23 mouse cellular contexts compared by ENCODE assay signal in the genomic region with DNA sequence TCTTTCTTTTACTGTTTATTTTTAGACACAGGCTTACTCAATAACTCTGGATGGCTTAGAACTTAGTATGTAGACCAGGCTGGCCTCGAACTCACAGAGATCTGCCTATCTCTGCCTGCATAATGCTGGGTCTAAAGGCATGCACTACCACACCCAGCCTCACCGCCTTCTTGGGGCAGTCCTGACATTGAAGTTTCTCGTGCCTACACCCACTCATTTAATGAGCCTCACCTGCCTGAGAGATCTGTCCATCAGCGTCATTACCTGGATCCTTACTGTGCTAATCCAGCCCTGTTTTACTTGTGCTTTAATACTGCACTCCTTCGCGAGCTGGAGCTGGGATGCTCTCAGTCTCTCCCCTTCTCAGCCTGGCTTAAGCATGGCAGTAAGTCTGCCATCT. TPM values are rescaled to one million over a fixed set of nuclear protein-coding genes. Genes with fewer than 3 reads are reported as not detected.
DNase-seq lines count a peak whose midpoint lies in the region; ATAC-seq and TF ChIP-seq lines count a peak whose summit lies in the region.
"Had no signal": no experiment of that assay in that cellular context is flagged by ENCODE, and none has a peak within 500 bp of the region (broad histone marks: within the 10 kb centered on the region; RNA-seq: fewer than 3 reads in every experiment).

No protein-coding gene starts in this region.

- H3K27ac ChIP-seq in intestine, embryonic 14.5 days (ENCODE audit: low read depth), result no peak overlapping the region
- no peak overlapping the region for H3K27ac ChIP-seq in intestine, embryonic 16.5 days (ENCODE audit: low read length)
- peak overlapping the region; percentile 41 for H3K27ac ChIP-seq in liver, embryonic 11.5 days (ENCODE audit: low read depth, low read length)
- H3K27ac ChIP-seq in liver, embryonic 15.5 days (replicated peaks), result peak overlapping the region; percentile 99
- H3K27ac ChIP-seq in forebrain, postnatal 0 days (ENCODE audit: low read depth, low read length), result no peak overlapping the region
- H3K27ac ChIP-seq: embryonic facial prominence, embryonic 15.5 days; forebrain, embryonic 12.5 days; heart, adult 2 months; heart, embryonic 15.5 days; hindbrain, embryonic 14.5 days had no signal

- no peak overlapping the region for H3K9ac ChIP-seq in intestine, embryonic 14.5 days (ENCODE audit: low read length)
- H3K9ac ChIP-seq in intestine, embryonic 16.5 days (ENCODE audit: low read depth, low read length), result no peak overlapping the region
- H3K9ac ChIP-seq in liver, embryonic 11.5 days (ENCODE audit: low read depth, low read length), result no peak overlapping the region
- H3K9ac ChIP-seq in liver, embryonic 15.5 days, result no peak overlapping the region
- H3K9ac ChIP-seq in forebrain, postnatal 0 days, result no peak overlapping the region
- H3K9ac ChIP-seq: embryonic facial prominence, embryonic 15.5 days; forebrain, embryonic 12.5 days; heart, embryonic 15.5 days; hindbrain, embryonic 14.5 days had no signal

- H3K4me3 ChIP-seq in intestine, embryonic 14.5 days (ENCODE audit: low read depth, low read length), result no peak overlapping the region
- no peak overlapping the region for H3K4me3 ChIP-seq in intestine, embryonic 16.5 days (ENCODE audit: low read length)
- no peak overlapping the region for H3K4me3 ChIP-seq in liver, embryonic 11.5 days (ENCODE audit: low read depth, low read length)
- no peak overlapping the region for H3K4me3 ChIP-seq in liver, embryonic 15.5 days (replicated peaks)
- no peak overlapping the region for H3K4me3 ChIP-seq in forebrain, postnatal 0 days (ENCODE audit: low read depth, low read length)
- H3K4me3 ChIP-seq: embryonic facial prominence, embryonic 15.5 days; forebrain, embryonic 12.5 days; heart, adult 2 months; heart, embryonic 15.5 days had no signal

- no peak for TF ChIP-seq CTCF in forebrain, postnatal 0 days (IDR thresholded peaks at IDR 0.05; ENCODE audit: low read depth)

- no peaks in the 10 kb centered on the region for H3K36me3 ChIP-seq in intestine, embryonic 14.5 days (ENCODE audit: control insufficient read depth, insufficient read depth, low read length)
- no peaks in the 10 kb centered on the region for H3K36me3 ChIP-seq in intestine, embryonic 16.5 days (ENCODE audit: control insufficient read depth, insufficient read depth, low read length)
- no peaks in the 10 kb centered on the region for H3K36me3 ChIP-seq in liver, embryonic 11.5 days (ENCODE audit: control insufficient read depth, insufficient read depth, low read length)
- H3K36me3 ChIP-seq in liver, embryonic 15.5 days (replicated peaks), result no peaks in the 10 kb centered on the region
- no peaks in the 10 kb centered on the region for H3K36me3 ChIP-seq in forebrain, postnatal 0 days (ENCODE audit: insufficient read depth)
- H3K36me3 ChIP-seq: embryonic facial prominence, embryonic 15.5 days; forebrain, embryonic 12.5 days; G1E; heart, embryonic 15.5 days had no signal

- H3K4me1 ChIP-seq in intestine, embryonic 14.5 days (replicated peaks; ENCODE audit: control insufficient read depth, insufficient read depth, low read length), result 0 out of 2 replicates have a peak, but pooled peaks cover 2% of the 10 kb centered on the region
- peaks cover 4% of the 10 kb centered on the region for H3K4me1 ChIP-seq in intestine, embryonic 16.5 days (ENCODE audit: control insufficient read depth, insufficient read depth, low read length)
- H3K4me1 ChIP-seq in liver, embryonic 11.5 days (replicated peaks; ENCODE audit: control insufficient read depth, insufficient read depth, low read length), result peaks cover 38% of the 10 kb centered on the region
- H3K4me1 ChIP-seq in liver, embryonic 15.5 days (replicated peaks), result peaks cover 78% of the 10 kb centered on the region
- H3K4me1 ChIP-seq in forebrain, postnatal 0 days (ENCODE audit: insufficient read depth), result no peaks in the 10 kb centered on the region
- H3K4me1 ChIP-seq: embryonic facial prominence, embryonic 15.5 days; forebrain, embryonic 12.5 days; heart, embryonic 15.5 days had no signal

- WGBS in intestine, embryonic 14.5 days, result 67% methylated on average over 6 of the region's 6 CpGs
- WGBS in intestine, embryonic 16.5 days, result 68% methylated on average over 6 of the region's 6 CpGs
- WGBS in liver, embryonic 11.5 days, result 68% methylated on average over 6 of the region's 6 CpGs
- WGBS in liver, embryonic 15.5 days (ENCODE audit: insufficient replicate concordance), result 51% methylated on average over 6 of the region's 6 CpGs
- WGBS in forebrain, postnatal 0 days, result 80% methylated on average over 6 of the region's 6 CpGs

- no peaks in the 10 kb centered on the region for H3K9me3 ChIP-seq in intestine, embryonic 14.5 days (ENCODE audit: control insufficient read depth, low read length)
- H3K9me3 ChIP-seq in intestine, embryonic 16.5 days (ENCODE audit: control insufficient read depth, low read length), result no peaks in the 10 kb centered on the region
- H3K9me3 ChIP-seq in liver, embryonic 11.5 days (ENCODE audit: control insufficient read depth, low read length), result no peaks in the 10 kb centered on the region
- no peaks in the 10 kb centered on the region for H3K9me3 ChIP-seq in liver, embryonic 15.5 days (replicated peaks)
- no peaks in the 10 kb centered on the region for H3K9me3 ChIP-seq in forebrain, postnatal 0 days (ENCODE audit: low read length)
- H3K9me3 ChIP-seq: embryonic facial prominence, embryonic 15.5 days; forebrain, embryonic 12.5 days; heart, embryonic 15.5 days had no signal

- no peak overlapping the region for H3K4me2 ChIP-seq in intestine, embryonic 14.5 days (ENCODE audit: low read length)
- no peak overlapping the region for H3K4me2 ChIP-seq in intestine, embryonic 16.5 days (ENCODE audit: low read depth, low read length)
- no peak overlapping the region for H3K4me2 ChIP-seq in liver, embryonic 11.5 days
- no peak overlapping the region for H3K4me2 ChIP-seq in liver, embryonic 15.5 days
- H3K4me2 ChIP-seq in forebrain, postnatal 0 days (ENCODE audit: low read depth), result no peak overlapping the region
- H3K4me2 ChIP-seq: embryonic facial prominence, embryonic 15.5 days; forebrain, embryonic 12.5 days; heart, embryonic 11.5 days; heart, embryonic 15.5 days; hindbrain, embryonic 14.5 days had no signal

- 0 out of 2 replicates have a peak, but pooled peaks cover 4% of the 10 kb centered on the region for H3K27me3 ChIP-seq in intestine, embryonic 14.5 days (replicated peaks; ENCODE audit: control insufficient read depth, insufficient read depth, low read length)
- H3K27me3 ChIP-seq in intestine, embryonic 16.5 days (replicated peaks; ENCODE audit: control insufficient read depth, insufficient read depth, low read length), result no peaks in the 10 kb centered on the region
- no peaks in the 10 kb centered on the region for H3K27me3 ChIP-seq in liver, embryonic 11.5 days (replicated peaks; ENCODE audit: control insufficient read depth, insufficient read depth, low read length)
- H3K27me3 ChIP-seq in liver, embryonic 15.5 days, result no peaks in the 10 kb centered on the region
- H3K27me3 ChIP-seq in forebrain, postnatal 0 days (ENCODE audit: insufficient read depth, low read length), result no peaks in the 10 kb centered on the region; the same call in 1 of the 2 replicates
- H3K27me3 ChIP-seq: embryonic facial prominence, embryonic 15.5 days; heart, embryonic 15.5 days had no signal

- DNase-seq in intestine, embryonic 14.5 days (ENCODE audit: low spot score), result no peak
- no peak for DNase-seq in liver, embryonic 11.5 days (ENCODE audit: low spot score)
- no peak for DNase-seq in forebrain, postnatal 0 days
- DNase-seq in kidney, adult 9 months, result no peak
- no peak for DNase-seq in adrenal gland, postnatal 10 days
- DNase-seq: adrenal gland, postnatal 14 days; cerebellum, adult 8-10 months; cerebellum, postnatal 14 days; embryo, embryonic 11 days; gastrocnemius, postnatal 14 days; heart, adult 2 months; heart, postnatal 14 days had no signal

- ATAC-seq in intestine, embryonic 14.5 days (replicated peaks; ENCODE audit: low FRiP score, low TSS enrichment, low read depth), result 0 out of 2 replicates have a peak, but pooled peaks have one; percentile 27
- no peak for ATAC-seq in intestine, embryonic 16.5 days
- no peak for ATAC-seq in liver, embryonic 11.5 days (replicated peaks; ENCODE audit: low FRiP score)
- no peak for ATAC-seq in liver, embryonic 15.5 days (ENCODE audit: insufficient read depth)
- no peak for ATAC-seq in forebrain, postnatal 0 days
- ATAC-seq: CD4-positive, CD25-positive, alpha-beta regulatory T cell, adult 4 months; forebrain, embryonic 16.5 days had no signal

RNA-seq across cellular contexts. Expression of gene Dok1, which starts 21.5 kb away (rescaled TPM):
- 7.6 and 9.1 TPM in 2 replicates for polyA plus RNA-seq in intestine, embryonic 14.5 days (2014; fragmentation: Nextera tagmentation; extraction: Ambion mirVana)
- polyA plus RNA-seq in intestine, embryonic 16.5 days (2015; fragmentation: Nextera tagmentation; extraction: Ambion mirVana), result 9.5 and 9.6 TPM in 2 replicates
- 12.6 and 17.2 TPM in 2 replicates for polyA plus RNA-seq in liver, embryonic 11.5 days (2014; fragmentation: Nextera tagmentation; extraction: Ambion mirVana)
- polyA plus RNA-seq in liver, embryonic 15.5 days (2015; fragmentation: Nextera tagmentation; extraction: Ambion mirVana), result 19.9 and 21.1 TPM in 2 replicates
- 3.3 and 3.6 TPM in 2 replicates for total RNA-seq in forebrain, postnatal 0 days (2014; rRNA removed)
- 1.4 and 1.5 TPM in 2 replicates for polyA plus RNA-seq in forebrain, postnatal 0 days (2015; fragmentation: Nextera tagmentation; extraction: Ambion mirVana)
- 10 to 100 TPM in 1 of 2 experiments, 1 to 10 TPM in 1; 9.8 to 11.2 TPM for total RNA-seq in adrenal gland, postnatal 10 days (2021)

RNA-seq across cellular contexts. Expression of gene Loxl3, which starts 22.2 kb away (rescaled TPM):
- 13.6 and 14.4 TPM in 2 replicates for polyA plus RNA-seq in intestine, embryonic 14.5 days (2014; fragmentation: Nextera tagmentation; extraction: Ambion mirVana)
- polyA plus RNA-seq in intestine, embryonic 16.5 days (2015; fragmentation: Nextera tagmentation; extraction: Ambion mirVana), result 11.3 and 11.9 TPM in 2 replicates
- 5.0 and 6.2 TPM in 2 replicates for polyA plus RNA-seq in liver, embryonic 11.5 days (2014; fragmentation: Nextera tagmentation; extraction: Ambion mirVana)
- 1.7 and 2.1 TPM in 2 replicates for polyA plus RNA-seq in liver, embryonic 15.5 days (2015; fragmentation: Nextera tagmentation; extraction: Ambion mirVana)
- 3.5 and 4.7 TPM in 2 replicates for total RNA-seq in forebrain, postnatal 0 days (2014; rRNA removed)
- 4.3 and 4.5 TPM in 2 replicates for polyA plus RNA-seq in forebrain, postnatal 0 days (2015; fragmentation: Nextera tagmentation; extraction: Ambion mirVana)
- 1 to 10 TPM; 4.8 to 6.0 TPM for total RNA-seq in adrenal gland, postnatal 10 days (2021)

RNA-seq across cellular contexts. Expression of gene Aup1, which starts 42.6 kb away (rescaled TPM):
- polyA plus RNA-seq in intestine, embryonic 14.5 days (2014; fragmentation: Nextera tagmentation; extraction: Ambion mirVana), result 158 and 167 TPM in 2 replicates
- 258 and 265 TPM in 2 replicates for polyA plus RNA-seq in intestine, embryonic 16.5 days (2015; fragmentation: Nextera tagmentation; extraction: Ambion mirVana)
- polyA plus RNA-seq in liver, embryonic 11.5 days (2014; fragmentation: Nextera tagmentation; extraction: Ambion mirVana), result 220 and 230 TPM in 2 replicates
- polyA plus RNA-seq in liver, embryonic 15.5 days (2015; fragmentation: Nextera tagmentation; extraction: Ambion mirVana), result 189 and 201 TPM in 2 replicates
- 85.9 and 146 TPM in 2 replicates for total RNA-seq in forebrain, postnatal 0 days (2014; rRNA removed)
- polyA plus RNA-seq in forebrain, postnatal 0 days (2015; fragmentation: Nextera tagmentation; extraction: Ambion mirVana), result 126 and 129 TPM in 2 replicates
- total RNA-seq in adrenal gland, postnatal 10 days (2021), result 100 to 1,000 TPM; 143 to 149 TPM

RNA-seq across cellular contexts. Expression of gene Htra2, which starts 43.3 kb away (rescaled TPM):
- 42.6 and 45.9 TPM in 2 replicates for polyA plus RNA-seq in intestine, embryonic 14.5 days (2014; fragmentation: Nextera tagmentation; extraction: Ambion mirVana)
- 66.0 and 68.5 TPM in 2 replicates for polyA plus RNA-seq in intestine, embryonic 16.5 days (2015; fragmentation: Nextera tagmentation; extraction: Ambion mirVana)
- 102 and 103 TPM in 2 replicates for polyA plus RNA-seq in liver, embryonic 11.5 days (2014; fragmentation: Nextera tagmentation; extraction: Ambion mirVana)
- 87.9 and 93.6 TPM in 2 replicates for polyA plus RNA-seq in liver, embryonic 15.5 days (2015; fragmentation: Nextera tagmentation; extraction: Ambion mirVana)
- 46.1 and 47.0 TPM in 2 replicates for total RNA-seq in forebrain, postnatal 0 days (2014; rRNA removed)
- 75.1 and 81.0 TPM in 2 replicates for polyA plus RNA-seq in forebrain, postnatal 0 days (2015; fragmentation: Nextera tagmentation; extraction: Ambion mirVana)
- 10 to 100 TPM; 53.4 to 60.5 TPM for total RNA-seq in adrenal gland, postnatal 10 days (2021)

RNA-seq across cellular contexts. Expression of gene Dqx1, which starts 45.9 kb away (rescaled TPM):
- 7.7 and 8.2 TPM in 2 replicates for polyA plus RNA-seq in intestine, embryonic 14.5 days (2014; fragmentation: Nextera tagmentation; extraction: Ambion mirVana)
- 24.0 and 28.7 TPM in 2 replicates for polyA plus RNA-seq in intestine, embryonic 16.5 days (2015; fragmentation: Nextera tagmentation; extraction: Ambion mirVana)
- 6.1 and 6.2 TPM in 2 replicates for polyA plus RNA-seq in liver, embryonic 11.5 days (2014; fragmentation: Nextera tagmentation; extraction: Ambion mirVana)
- 6.8 and 7.8 TPM in 2 replicates for polyA plus RNA-seq in liver, embryonic 15.5 days (2015; fragmentation: Nextera tagmentation; extraction: Ambion mirVana)
- total RNA-seq in forebrain, postnatal 0 days (2014; rRNA removed), result 0.05 TPM in 1 of 2 replicates, not detected in the other
- 0.11 and 0.13 TPM in 2 replicates for polyA plus RNA-seq in forebrain, postnatal 0 days (2015; fragmentation: Nextera tagmentation; extraction: Ambion mirVana)
- 1 to 10 TPM; 3.7 TPM for total RNA-seq in adrenal gland, postnatal 10 days (2021)
- total RNA-seq: common myeloid progenitor, adult 5-6 weeks had no signal

Comparison
In these comparisons a context has a peak if more than half of its experiments do, and no peak if none do; other contexts are left out.
1. H3K27ac ChIP-seq: peak in liver, embryonic 11.5 days (single experiment) and liver, embryonic 15.5 days (single experiment); none in intestine, embryonic 14.5 days (single experiment), intestine, embryonic 16.5 days (single experiment) and forebrain, postnatal 0 days (single experiment).